Mouse (Mus musculus) midbrain, postnatal 0 days (tissue): ENCODE measurements around the gene C2cd2. TPM values are rescaled to one million over a fixed set of nuclear protein-coding genes. Genes with fewer than 3 reads are reported as not detected.

Experiments used
- ATAC-seq: fragments of 200-750 bp; cut with Nextera tagmentation; 2 replicates; pipeline ENCODE4 v1.8.0; 2017; ENCODE audit warnings: moderate number of reproducible peaks, mild to moderate bottlenecking, moderate TSS enrichment, moderate library complexity; ENCODE audit not compliant: low FRiP score
- DNase-seq: peaks from one replicate; pipeline ENCODE4 v3.0.0-alpha.2; 2015; ENCODE audit warnings: low spot score
- H3K27ac ChIP-seq: fragments of 300-500 bp; sonication (generic); 2 replicates; pipeline ENCODE4 v1.5.1; 2014; ENCODE audit warnings: low read depth, mild to moderate bottlenecking, low read length, mixed read lengths
- H3K27me3 ChIP-seq: fragments of 300-500 bp; sonication (generic); 2 replicates; pipeline ENCODE4 v1.6.1; 2014; ENCODE audit warnings: low read length, control low read depth, mixed read lengths; ENCODE audit not compliant: insufficient read depth
- H3K36me3 ChIP-seq: fragments of 300-500 bp; sonication (generic); 2 replicates; pipeline ENCODE4 v1.6.1; 2014; ENCODE audit warnings: low read length, control low read depth, mixed read lengths; ENCODE audit not compliant: insufficient read depth
- H3K4me1 ChIP-seq: fragments of 300-500 bp; sonication (generic); 2 replicates; pipeline ENCODE4 v1.6.1; 2014; ENCODE audit warnings: mild to moderate bottlenecking, control low read depth, antibody characterized with exemption, low read length, mixed read lengths; ENCODE audit not compliant: insufficient read depth
- H3K4me2 ChIP-seq: fragments of 300-500 bp; sonication (generic); 2 replicates; pipeline ENCODE4 v1.6.1; 2014; ENCODE audit warnings: low read depth, mild to moderate bottlenecking, low read length, mixed read lengths; ENCODE audit not compliant: poor library complexity, severe bottlenecking
- H3K4me3 ChIP-seq: fragments of 300-500 bp; sonication (generic); 2 replicates; pipeline ENCODE4 v1.5.1; 2014; ENCODE audit warnings: low read depth, mild to moderate bottlenecking, low read length, moderate library complexity
- H3K9ac ChIP-seq: fragments of 300-500 bp; sonication (generic); replicated peaks from 2 replicates; pipeline ENCODE4 v1.6.1; 2014; ENCODE audit warnings: mild to moderate bottlenecking, low read length, moderate library complexity, mixed read lengths; ENCODE audit not compliant: poor library complexity, severe bottlenecking
- H3K9me3 ChIP-seq: fragments of 300-500 bp; sonication (generic); 2 replicates; pipeline ENCODE4 v1.6.1; 2016; ENCODE audit warnings: low read length, control low read depth
- CTCF ChIP-seq: IDR thresholded peaks from 2 replicates; pipeline ENCODE4 v1.5.1; 2016; ENCODE audit warnings: antibody characterized with exemption, mild to moderate bottlenecking
- WGBS: fragments of 180-500 bp; shearing (Covaris S2); extraction: QIAGEN DNeasy Blood & Tissue Kit; methylation state at CpG from one replicate; pipeline ENCODE4 v1.1.7; 2014; 5-methylcytosine and 5-hydroxymethylcytosine counted together
- polyA plus RNA-seq: library from polyadenylated mRNA; unstranded; fragments of >200 nt; fragmentation: Nextera tagmentation; extraction: Ambion mirVana; gene quantifications from 2 replicates; pipeline ENCODE4 v1.2.1, GENCODE M21; 2015
- total RNA-seq: library from RNA; depleted of rRNA; stranded (reverse); fragments of >200 nt; gene quantifications from 2 replicates; pipeline ENCODE4 v1.2.3, GENCODE M21; 2014

The C2cd2 gene
- total and polyA plus RNA-seq, 2 experiments from 2014 or later, result 12.1 to 27.0 TPM

DNA sequence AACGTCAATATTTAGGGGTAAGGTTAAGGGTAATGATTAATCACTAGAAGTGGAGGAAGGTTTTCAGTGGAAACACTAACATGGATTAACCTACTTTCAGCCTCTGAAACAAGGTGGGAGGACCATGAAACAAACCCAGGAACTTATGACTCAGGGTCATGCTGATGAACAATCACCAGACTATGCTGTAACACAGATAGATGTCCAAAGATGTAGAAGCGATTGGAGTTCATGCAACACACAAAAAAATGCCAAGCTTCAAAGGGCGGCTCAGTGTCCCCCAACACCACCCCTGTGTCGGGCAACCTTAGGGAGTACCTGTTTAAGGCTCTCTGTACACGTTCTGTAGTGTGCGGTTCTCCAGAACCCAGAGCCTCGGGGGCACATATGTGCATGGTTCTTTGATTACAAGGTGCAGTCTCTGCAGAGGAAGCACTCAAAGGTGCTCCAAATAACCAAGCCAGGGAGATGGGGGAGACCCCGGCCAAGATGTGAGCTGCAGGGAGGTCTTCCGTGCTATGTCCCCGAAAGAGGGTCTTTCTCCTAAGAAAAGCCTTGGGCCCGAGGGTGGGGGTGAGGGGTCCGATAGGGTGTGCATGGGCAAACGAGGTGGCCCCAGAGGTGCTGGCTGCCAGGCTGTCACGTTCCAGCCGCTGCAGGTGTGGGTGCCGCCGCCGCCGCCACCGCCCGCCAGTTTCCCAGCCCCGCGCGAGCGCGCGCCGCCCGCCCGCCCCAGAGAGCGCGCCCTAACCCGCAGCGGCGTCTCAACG, 832 bp downstream of the C2cd2 start:
- Histone ChIP-seq H3K9ac (peak overlapping the region; percentile 86), H3K4me1 (no peaks in the 10 kb centered on the region), H3K4me2 (peak overlapping the region; percentile 67), H3K4me3 (peak overlapping the region; percentile 64), H3K27ac (peak overlapping the region; percentile 96), H3K9me3 (no peaks in the 10 kb centered on the region), H3K36me3 (peaks cover 3% of the 10 kb centered on the region; the same call in 1 of the 2 replicates), H3K27me3 (no peaks in the 10 kb centered on the region)
- peak; percentile 1 for DNase-seq
- ATAC-seq, result peak; percentile 35
- 9% methylated on average over 28 of the region's 36 CpGs for WGBS
- TF ChIP-seq CTCF, result no peak

DNA sequence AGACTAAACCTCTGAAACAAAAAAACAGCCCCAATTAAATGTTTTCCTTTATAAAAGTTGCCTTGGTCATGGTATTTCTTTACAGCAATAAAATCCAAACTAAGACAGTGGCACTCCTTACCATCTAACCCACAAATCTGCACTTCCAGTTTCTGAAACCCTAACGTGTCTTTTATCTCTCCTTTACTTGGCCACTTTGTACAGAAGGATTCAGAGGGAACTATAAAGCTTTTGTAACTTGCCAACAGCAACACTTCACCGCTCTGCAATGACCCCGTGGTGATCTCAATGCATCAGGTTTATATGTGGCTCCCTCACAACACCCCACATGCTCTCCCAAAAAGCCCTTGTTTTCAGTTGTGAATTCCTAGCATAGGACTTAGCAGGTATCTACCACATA, 2.0 kb downstream of the C2cd2 start:
- Histone ChIP-seq H3K27ac (no peak overlapping the region), H3K4me3 (no peak overlapping the region), H3K27me3 (no peaks in the 10 kb centered on the region), H3K9ac (no peak overlapping the region), H3K36me3 (peaks cover 14% of the 10 kb centered on the region; the same call in 1 of the 2 replicates), H3K9me3 (no peaks in the 10 kb centered on the region), H3K4me1 (no peaks in the 10 kb centered on the region), H3K4me2 (0 out of 2 replicates have a peak overlapping the region, but pooled peaks have one; percentile 67)
- TF ChIP-seq CTCF, result no peak
- DNase-seq (no peak), ATAC-seq (no peak)
- WGBS, result 89% methylated on average over 3 of the region's 3 CpGs

- ATAC-seq, result no peak
These were observed 3.9 kb downstream of the C2cd2 start for GRCm38 (mm10) chr16:97958401-97958973.

GRCm38 (mm10) chr16:97957626-97958025, 4.8 kb downstream of the C2cd2 start:
- H3K9me3 ChIP-seq, result no peaks in the 10 kb centered on the region

More at GRCm38 (mm10) chr16:97958401-97958973, 3.9 kb downstream of the C2cd2 start:
- no peak overlapping the region for H3K4me2 ChIP-seq
- DNase-seq, result no peak
- no peak for TF ChIP-seq CTCF
- H3K27ac ChIP-seq, result no peak overlapping the region
- no peaks in the 10 kb centered on the region for H3K4me1 ChIP-seq
- no peaks in the 10 kb centered on the region for H3K27me3 ChIP-seq
- peaks cover 19% of the 10 kb centered on the region for H3K36me3 ChIP-seq
- no peak overlapping the region for H3K9ac ChIP-seq
- no peaks in the 10 kb centered on the region for H3K9me3 ChIP-seq
- no peak overlapping the region for H3K4me3 ChIP-seq

DNA sequence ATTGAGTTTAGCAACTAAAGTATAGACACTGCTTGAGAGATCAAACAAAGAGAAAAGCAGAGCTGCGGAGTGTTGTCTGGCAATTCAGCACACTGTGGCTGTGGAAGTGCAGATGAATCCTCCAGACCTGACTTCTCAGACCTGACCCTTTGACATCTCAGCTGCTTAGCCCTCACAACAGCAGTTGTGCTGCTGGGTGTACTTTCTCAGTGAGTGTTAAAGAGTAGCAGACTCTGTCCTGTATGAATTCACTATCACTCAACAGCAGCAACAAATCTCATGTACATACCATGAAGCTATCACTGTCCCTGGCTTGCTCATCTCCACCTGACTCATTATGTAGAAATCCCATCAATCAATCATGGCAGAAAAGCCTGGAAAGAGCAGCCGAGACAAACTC, 6.4 kb downstream of the C2cd2 start:
- Histone ChIP-seq H3K4me3 (no peak overlapping the region), H3K4me1 (no peaks in the 10 kb centered on the region), H3K27me3 (no peaks in the 10 kb centered on the region), H3K9ac (no peak overlapping the region), H3K4me2 (no peak overlapping the region), H3K9me3 (no peaks in the 10 kb centered on the region), H3K36me3 (peaks cover 36% of the 10 kb centered on the region), H3K27ac (no peak overlapping the region)
- DNase-seq (no peak), ATAC-seq (no peak)
- WGBS, result 92% methylated on average over 2 of the region's 2 CpGs
- no peak for TF ChIP-seq CTCF

More at GRCm38 (mm10) chr16:97957626-97958025, 4.8 kb downstream of the C2cd2 start:
- Histone ChIP-seq H3K4me3 (no peak overlapping the region), H3K9ac (no peak overlapping the region), H3K36me3 (peaks cover 21% of the 10 kb centered on the region), H3K27me3 (no peaks in the 10 kb centered on the region), H3K4me2 (no peak overlapping the region), H3K4me1 (no peaks in the 10 kb centered on the region), H3K27ac (no peak overlapping the region)
- DNase-seq (no peak), ATAC-seq (no peak)
- no peak for TF ChIP-seq CTCF

GRCm38 (mm10) chr16:97953300-97953699, 9.1 kb downstream of the C2cd2 start:
- DNase-seq (no peak), ATAC-seq (no peak)
- Histone ChIP-seq H3K27ac (no peak overlapping the region), H3K27me3 (no peaks in the 10 kb centered on the region), H3K9ac (no peak overlapping the region), H3K4me1 (no peaks in the 10 kb centered on the region), H3K9me3 (no peaks in the 10 kb centered on the region), H3K36me3 (peaks cover 49% of the 10 kb centered on the region), H3K4me2 (no peak overlapping the region), H3K4me3 (no peak overlapping the region)
- TF ChIP-seq CTCF, result no peak
- 89% methylated on average over 2 of the region's 2 CpGs for WGBS
